Mouse (Mus musculus): ENCODE results near the gene Smad6.
A peak's percentile ranks its signal among the peaks of the same experiment; 100 is the strongest.

Smad6 gene

DNA sequence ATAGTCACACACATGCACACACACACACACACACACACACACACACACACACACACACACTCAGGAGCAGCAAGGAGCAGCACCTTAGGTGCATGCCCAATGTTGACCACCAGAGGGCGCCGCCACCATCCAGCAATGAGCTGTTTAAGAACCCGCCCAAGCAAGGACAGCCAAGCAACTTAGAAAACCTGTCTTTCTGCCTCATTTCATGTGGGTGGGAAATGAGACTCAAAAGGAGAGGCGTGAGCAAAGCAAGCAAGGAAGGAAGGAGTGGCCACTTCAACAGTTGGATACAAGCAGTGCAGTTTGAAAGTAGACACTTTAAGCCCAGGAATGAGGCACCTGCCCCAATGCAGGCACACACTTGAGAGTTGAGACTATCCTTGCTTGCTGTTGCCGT lies 112.2 kb downstream of the Smad6 start:
- peak; percentile 83 for DNase-seq

- DNase-seq: no peak
Measured at GRCm38 (mm10) chr9:63904543-63904942, 117.3 kb downstream of the Smad6 start.

Data from liver (tissue).